Mouse (Mus musculus): ENCODE data around the gene Trim43a. TPM values are rescaled to one million over a fixed set of nuclear protein-coding genes. Genes with fewer than 3 reads are reported as not detected.

Trim43a gene
- total RNA-seq, 4 experiments from 2014 or later: 0.87 to 0.96 TPM; not detected in 2

Other genes with a start within 250 kb of the Trim43a start
- gene Snx14, start 141.9 kb upstream of the Trim43a start, total RNA-seq (2022): 10 to 100 TPM; 11.6 to 15.4 (median 13.9) TPM
- gene Gm20537, start 124.3 kb upstream of the Trim43a start, total RNA-seq (2022): 1 to 10 TPM in 1 of 4 experiments, under 1 TPM in 1, not detected in 2; 0.56 to 1.2 TPM
- 10 to 100 TPM; 52.7 to 75.6 (median 65.9) TPM for gene Syncrip, start 98.3 kb upstream of the Trim43a start, total RNA-seq (2022)
- gene Zfp949, start 32.9 kb upstream of the Trim43a start, total RNA-seq (2022): 10 to 100 TPM; 11.8 to 13.6 (median 12.7) TPM
- 10 to 100 TPM; 11.6 to 13.9 (median 12.9) TPM for gene Mthfsl, start 139.4 kb downstream of the Trim43a start, total RNA-seq (2022)
- not detected for gene Bcl2a1d, start 151.0 kb downstream of the Trim43a start, total RNA-seq (2022)